Mouse (Mus musculus): ENCODE data around the gene Olfr1012. TPM values are rescaled to one million over a fixed set of nuclear protein-coding genes. Genes with fewer than 3 reads are reported as not detected.
"Not testable (repeated sequence)": the region's sequence is repeated elsewhere in the genome, so short reads cannot be mapped to it uniquely, and the experiment has no call there.

The Olfr1012 gene
- polyA plus RNA-seq, 1 experiment, result not detected

DNA sequence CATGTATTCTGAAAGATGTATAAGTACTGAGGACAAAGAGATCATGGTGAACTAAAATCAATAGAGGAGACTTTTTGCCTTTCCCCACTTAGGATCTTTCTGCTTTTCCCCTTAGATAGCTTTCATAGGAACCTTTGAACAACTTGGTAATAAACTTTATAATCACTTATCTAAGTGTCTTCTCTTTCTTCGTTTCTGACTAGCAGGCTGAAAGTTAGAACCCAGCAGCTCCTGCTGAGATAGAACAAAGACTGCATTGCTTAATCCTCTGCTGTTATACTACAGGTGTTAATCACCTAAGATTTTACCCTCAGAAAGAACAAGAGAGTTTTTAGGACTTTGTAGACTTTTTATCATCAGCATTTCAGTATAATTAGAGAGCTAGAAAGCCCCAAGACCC lies 51.4 kb downstream of the Olfr1012 start:
- TF ChIP-seq POLR2A (IDR thresholded peaks at IDR 0.05; ENCODE audit: low read depth, low read length), result no peak
- Histone ChIP-seq H3K27ac (ENCODE audit: insufficient read depth, low read length) (no peak overlapping the region), H3K4me1 (ENCODE audit: control insufficient read depth, insufficient read depth, low read length) (no peaks in the 10 kb centered on the region), H3K4me3 (ENCODE audit: insufficient read depth, low read length) (no peak overlapping the region)

DNA sequence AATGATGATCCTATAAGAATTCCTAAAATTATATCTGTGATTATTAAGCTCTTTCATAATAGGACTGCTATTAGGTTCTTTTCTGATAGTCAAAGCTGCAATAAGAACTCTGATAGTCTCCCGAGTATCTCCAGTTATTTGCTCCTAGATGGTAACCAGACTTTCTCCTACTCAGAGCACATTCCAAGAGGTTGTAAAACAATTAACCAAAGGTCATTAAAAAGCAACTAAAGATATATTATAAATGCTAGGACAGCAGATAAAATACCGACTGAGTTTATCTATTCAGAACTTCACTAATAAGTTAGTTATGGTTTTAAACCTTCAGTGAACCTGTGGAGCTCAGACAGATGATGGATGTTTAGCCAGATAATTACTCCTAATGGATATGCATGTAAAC lies 51.9 kb downstream of the Olfr1012 start:
- H3K4me3 ChIP-seq (ENCODE audit: insufficient read depth, low read length); H3K4me1 ChIP-seq (ENCODE audit: control insufficient read depth, insufficient read depth, low read length); H3K27ac ChIP-seq (ENCODE audit: insufficient read depth, low read length): not testable (repeated sequence)

Other genes with a start within 250 kb of the Olfr1012 start
- gene 4833423E24Rik, start 243.7 kb downstream of the Olfr1012 start, polyA plus RNA-seq (2011; ENCODE audit: insufficient read length, low read depth, missing spikeins), result not detected in 2 replicates
- gene Olfr996, start 183.6 kb downstream of the Olfr1012 start, polyA plus RNA-seq (2011; ENCODE audit: insufficient read length, low read depth, missing spikeins), result not detected in 2 replicates
- not detected in 2 replicates for gene Olfr998, start 173.8 kb downstream of the Olfr1012 start, polyA plus RNA-seq (2011; ENCODE audit: insufficient read length, low read depth, missing spikeins)
- gene Olfr1000, start 150.9 kb downstream of the Olfr1012 start, polyA plus RNA-seq (2011; ENCODE audit: insufficient read length, low read depth, missing spikeins), result not detected in 2 replicates
- gene Olfr1002, start 112.1 kb downstream of the Olfr1012 start, polyA plus RNA-seq (2011; ENCODE audit: insufficient read length, low read depth, missing spikeins), result not detected in 2 replicates
- not detected in 2 replicates for gene Olfr154, start 98.3 kb downstream of the Olfr1012 start, polyA plus RNA-seq (2011; ENCODE audit: insufficient read length, low read depth, missing spikeins)
- gene Olfr1006, start 84.0 kb downstream of the Olfr1012 start, polyA plus RNA-seq (2011; ENCODE audit: insufficient read length, low read depth, missing spikeins), result not detected in 2 replicates
- not detected in 2 replicates for gene Olfr1008, start 73.3 kb downstream of the Olfr1012 start, polyA plus RNA-seq (2011; ENCODE audit: insufficient read length, low read depth, missing spikeins)
- gene Olfr1009, start 47.3 kb downstream of the Olfr1012 start, polyA plus RNA-seq (2011; ENCODE audit: insufficient read length, low read depth, missing spikeins), result not detected in 2 replicates
- gene Olfr1013, start 4.3 kb upstream of the Olfr1012 start, polyA plus RNA-seq (2011; ENCODE audit: insufficient read length, low read depth, missing spikeins), result not detected in 2 replicates
- gene Olfr1014, start 9.9 kb upstream of the Olfr1012 start, polyA plus RNA-seq (2011; ENCODE audit: insufficient read length, low read depth, missing spikeins), result not detected in 2 replicates
- gene Olfr1015, start 19.3 kb upstream of the Olfr1012 start, polyA plus RNA-seq (2011; ENCODE audit: insufficient read length, low read depth, missing spikeins), result not detected in 2 replicates
- gene Olfr1016, start 39.8 kb upstream of the Olfr1012 start, polyA plus RNA-seq (2011; ENCODE audit: insufficient read length, low read depth, missing spikeins), result not detected in 2 replicates
- not detected in 2 replicates for gene Olfr1018, start 55.7 kb upstream of the Olfr1012 start, polyA plus RNA-seq (2011; ENCODE audit: insufficient read length, low read depth, missing spikeins)
- gene Olfr1019, start 82.7 kb upstream of the Olfr1012 start, polyA plus RNA-seq (2011; ENCODE audit: insufficient read length, low read depth, missing spikeins), result not detected in 2 replicates
- not detected in 2 replicates for gene Olfr1020, start 84.3 kb upstream of the Olfr1012 start, polyA plus RNA-seq (2011; ENCODE audit: insufficient read length, low read depth, missing spikeins)
- not detected in 2 replicates for gene Olfr1022, start 105.8 kb upstream of the Olfr1012 start, polyA plus RNA-seq (2011; ENCODE audit: insufficient read length, low read depth, missing spikeins)
- not detected in 2 replicates for gene Olfr1023, start 122.9 kb upstream of the Olfr1012 start, polyA plus RNA-seq (2011; ENCODE audit: insufficient read length, low read depth, missing spikeins)
- gene Olfr1024, start 142.3 kb upstream of the Olfr1012 start, polyA plus RNA-seq (2011; ENCODE audit: insufficient read length, low read depth, missing spikeins), result not detected in 2 replicates
- gene Olfr1025-ps1, start 152.4 kb upstream of the Olfr1012 start, polyA plus RNA-seq (2011; ENCODE audit: insufficient read length, low read depth, missing spikeins), result not detected in 2 replicates
- gene Olfr1026, start 158.8 kb upstream of the Olfr1012 start, polyA plus RNA-seq (2011; ENCODE audit: insufficient read length, low read depth, missing spikeins), result not detected in 2 replicates
- not detected in 2 replicates for gene Olfr1028, start 187.7 kb upstream of the Olfr1012 start, polyA plus RNA-seq (2011; ENCODE audit: insufficient read length, low read depth, missing spikeins)
- not detected in 2 replicates for gene Olfr1029, start 211.1 kb upstream of the Olfr1012 start, polyA plus RNA-seq (2011; ENCODE audit: insufficient read length, low read depth, missing spikeins)
- gene Olfr1030, start 216.5 kb upstream of the Olfr1012 start, polyA plus RNA-seq (2011; ENCODE audit: insufficient read length, low read depth, missing spikeins), result not detected in 2 replicates
- gene Olfr1031, start 227.5 kb upstream of the Olfr1012 start, polyA plus RNA-seq (2011; ENCODE audit: insufficient read length, low read depth, missing spikeins), result not detected in 2 replicates
- not detected in 2 replicates for gene Olfr1032, start 242.8 kb upstream of the Olfr1012 start, polyA plus RNA-seq (2011; ENCODE audit: insufficient read length, low read depth, missing spikeins)